Mouse (Mus musculus): Measurements from ENCODE around the gene Adgre5.

Gene Adgre5

DNA sequence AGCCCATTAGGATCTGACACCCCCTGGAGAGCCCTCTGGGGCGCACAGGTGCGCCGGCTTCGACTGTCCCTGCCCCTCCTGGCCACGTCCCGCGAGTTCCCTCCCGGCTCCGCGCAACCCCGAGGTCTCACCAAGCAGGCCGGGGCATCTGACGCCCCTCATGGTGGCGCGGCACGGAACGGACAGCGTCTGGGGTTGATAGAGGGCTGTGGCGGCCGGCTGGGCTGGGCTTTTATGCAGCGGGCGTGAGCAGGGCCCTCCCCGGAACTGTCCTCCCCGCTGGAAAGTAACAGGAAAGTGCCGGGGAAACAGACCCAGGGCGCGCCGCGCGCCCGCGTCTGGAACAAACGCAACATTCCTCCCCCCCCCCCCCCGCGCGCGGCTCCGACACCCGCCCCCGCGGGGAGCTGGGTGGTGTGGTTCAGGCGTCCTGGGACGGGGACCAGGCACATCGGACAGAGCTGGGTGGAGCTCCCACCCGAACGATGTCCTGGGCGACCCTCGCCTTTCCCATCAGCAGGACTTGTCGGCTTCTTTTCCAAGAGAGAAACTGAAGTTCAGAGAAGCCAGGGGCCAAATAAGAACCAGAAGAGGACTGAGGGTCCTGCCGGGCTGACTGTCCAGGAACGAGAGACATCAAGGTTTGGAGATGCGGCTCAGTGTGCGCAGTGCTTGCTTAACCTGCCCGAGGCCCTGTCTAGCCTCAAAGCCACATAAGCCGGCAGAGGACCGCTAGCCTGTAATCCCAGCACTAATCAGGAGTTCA lies at the start of gene Adgre5:
TSS of gene Adgre5 (minus strand) at position 351 of the 766 bp plus-strand sequence.
- DNase-seq (ENCODE audit: low spot score in 2 of 2), result peak; percentile 72 to 87

DNA sequence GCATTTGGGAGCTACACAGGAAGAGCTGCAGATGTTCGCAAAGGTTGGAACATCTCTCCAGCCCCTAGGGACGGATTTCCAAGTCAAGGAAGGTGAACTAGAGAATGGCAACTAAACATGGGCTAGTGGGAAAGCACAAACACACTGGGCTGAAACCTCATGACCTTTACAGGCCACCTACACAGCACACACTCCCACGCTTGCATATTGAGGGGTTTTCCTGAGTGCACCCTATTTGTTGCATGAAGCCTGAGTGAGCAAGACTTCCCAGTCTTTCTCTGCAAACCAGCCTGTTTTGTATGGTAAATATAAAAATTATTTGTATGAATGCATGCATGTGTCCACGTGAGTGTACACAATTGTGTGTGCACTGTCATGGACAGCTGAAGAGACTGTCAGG lies 48.7 kb upstream of the Adgre5 start:
- no peak for DNase-seq (ENCODE audit: low spot score in 2 of 2)

DNA sequence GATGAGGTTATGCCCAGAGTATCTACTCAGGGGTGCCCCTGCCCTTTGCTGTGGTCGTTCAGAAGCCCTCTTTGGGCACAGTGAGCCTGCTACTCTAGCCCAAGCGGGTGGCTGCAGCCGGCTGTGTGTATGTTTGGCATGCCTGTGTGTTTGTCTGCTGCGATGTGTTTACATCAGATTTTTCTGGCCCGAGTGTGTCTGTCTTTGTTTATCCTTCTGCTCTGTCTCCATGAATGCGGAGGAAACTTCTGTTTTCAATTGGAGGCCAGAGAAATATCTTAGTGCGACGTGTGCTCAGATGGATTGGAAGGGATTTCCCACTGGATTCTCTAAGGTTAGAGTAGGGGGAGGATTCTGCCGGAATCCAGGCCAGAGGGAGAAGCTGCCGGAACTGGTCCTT lies 43.9 kb upstream of the Adgre5 start:
- no peak for DNase-seq (ENCODE audit: low spot score in 2 of 2)

DNA sequence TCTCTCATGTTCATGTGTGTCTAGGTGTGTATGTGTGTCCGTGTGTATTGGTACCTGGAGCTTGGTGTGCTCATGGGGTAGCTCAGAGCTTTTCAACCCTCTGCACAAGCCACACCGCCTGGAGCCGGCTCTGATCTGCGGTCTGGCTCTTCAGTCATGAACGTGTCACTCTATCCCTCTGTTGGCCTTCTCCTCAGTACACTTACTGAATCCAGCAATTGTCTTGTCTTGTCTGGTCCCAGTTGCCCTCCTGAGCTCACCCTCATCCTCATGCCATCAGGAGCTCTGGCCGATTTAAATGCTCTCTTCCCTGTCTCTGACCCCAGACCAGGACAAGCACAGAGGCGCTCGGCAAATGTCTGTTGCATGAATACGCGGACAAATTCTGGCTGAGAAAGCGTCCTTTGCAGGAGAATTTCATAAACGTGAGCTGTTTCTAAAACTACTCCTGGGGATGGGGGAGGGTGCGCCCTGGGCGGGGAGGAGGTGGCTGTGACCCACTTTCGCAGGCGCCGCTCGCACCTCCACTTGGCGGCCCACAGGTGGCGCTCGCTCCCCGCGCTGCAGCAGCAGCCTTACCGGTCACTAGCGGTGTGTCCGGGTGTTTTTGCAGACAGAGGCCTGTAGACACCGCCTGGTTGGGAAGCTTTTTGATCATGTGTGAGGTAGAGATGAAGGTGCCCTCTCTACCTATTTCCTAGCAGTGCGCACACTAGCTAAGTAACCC lies 41.9 kb upstream of the Adgre5 start:
- peak; percentile 72 to 90 for DNase-seq (ENCODE audit: low spot score in 2 of 2)

DNA sequence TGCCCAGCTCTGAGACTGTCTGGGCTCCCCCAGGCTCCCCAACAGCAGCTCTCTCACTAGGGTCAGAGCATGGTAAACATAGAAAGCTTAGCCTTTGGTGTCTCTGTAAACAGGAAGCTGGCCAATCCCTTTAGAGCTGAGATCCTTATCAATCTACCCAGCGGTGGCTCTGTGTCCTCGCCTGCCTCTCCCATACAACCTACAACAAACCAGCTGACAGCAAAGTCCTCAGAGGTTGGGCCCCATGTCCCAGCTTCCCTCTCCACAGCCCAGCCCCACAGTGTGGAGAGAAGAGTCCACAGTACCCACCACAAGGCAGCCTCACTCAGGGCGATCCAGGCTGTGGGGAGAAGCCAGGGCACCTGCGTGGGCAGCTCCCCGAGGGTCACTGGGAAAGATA lies 38.5 kb upstream of the Adgre5 start:
- DNase-seq (ENCODE audit: low spot score in 2 of 2), result no peak

DNA sequence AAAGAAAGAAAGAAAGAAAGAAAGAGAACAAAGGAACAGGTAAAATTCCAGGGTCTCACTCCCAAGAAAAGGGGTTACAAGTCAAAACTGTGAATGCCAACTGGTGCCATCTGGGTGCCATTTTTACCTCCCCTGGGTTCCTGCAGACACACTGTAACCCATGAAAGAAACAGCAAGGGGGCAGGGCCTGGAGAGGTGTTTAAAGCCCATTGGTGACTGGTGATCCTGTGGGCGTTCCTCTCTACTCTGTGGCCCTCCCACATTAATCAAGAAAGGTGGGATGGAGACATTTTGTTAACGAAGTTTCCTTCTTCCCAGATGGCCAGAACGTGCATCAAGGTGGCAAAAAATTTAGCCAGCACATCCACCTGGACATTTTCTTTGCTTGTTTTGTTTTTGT lies 36.9 kb upstream of the Adgre5 start:
- no peak for DNase-seq (ENCODE audit: low spot score in 2 of 2)

DNA sequence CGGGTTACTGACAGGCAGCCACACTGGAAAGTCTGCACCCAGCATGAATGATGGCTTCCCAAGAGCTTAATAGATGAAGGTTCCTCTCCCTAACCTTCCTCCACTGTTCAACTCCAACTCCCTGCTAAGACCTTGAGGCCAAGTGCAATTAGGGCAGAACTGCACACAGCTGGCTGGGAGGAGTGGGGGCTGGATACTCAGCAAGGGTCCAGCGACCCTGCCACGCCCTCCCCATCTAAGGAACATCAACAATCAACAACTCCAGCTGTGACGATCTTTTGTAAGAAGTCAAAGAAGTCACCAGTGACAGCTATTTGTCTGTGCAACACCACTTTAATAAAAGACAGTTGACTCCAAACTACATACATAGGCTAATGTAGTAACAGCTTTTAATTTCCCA lies 35.5 kb upstream of the Adgre5 start:
- DNase-seq (ENCODE audit: low spot score in 2 of 2), result no peak

DNA sequence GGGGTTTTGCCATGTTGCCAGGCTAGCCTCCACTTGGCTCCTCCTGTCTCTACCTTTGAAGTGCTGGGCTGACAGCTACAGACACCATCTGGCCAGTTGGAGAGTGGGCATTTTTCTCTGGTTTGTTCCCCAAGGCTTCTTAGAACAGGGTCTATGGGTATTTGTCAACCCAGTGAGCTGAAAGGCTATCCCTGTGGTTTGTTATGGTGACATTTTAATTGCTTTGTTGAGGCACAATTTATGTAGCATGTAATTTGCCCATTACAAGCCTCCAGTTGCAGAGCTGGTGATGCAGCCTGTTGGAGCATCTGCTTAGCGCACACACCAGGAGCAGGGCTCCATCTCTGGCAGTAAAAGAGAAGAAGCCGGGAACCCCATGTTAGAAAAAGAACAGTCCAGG lies 33.1 kb upstream of the Adgre5 start:
- DNase-seq (ENCODE audit: low spot score in 2 of 2), result no peak

DNA sequence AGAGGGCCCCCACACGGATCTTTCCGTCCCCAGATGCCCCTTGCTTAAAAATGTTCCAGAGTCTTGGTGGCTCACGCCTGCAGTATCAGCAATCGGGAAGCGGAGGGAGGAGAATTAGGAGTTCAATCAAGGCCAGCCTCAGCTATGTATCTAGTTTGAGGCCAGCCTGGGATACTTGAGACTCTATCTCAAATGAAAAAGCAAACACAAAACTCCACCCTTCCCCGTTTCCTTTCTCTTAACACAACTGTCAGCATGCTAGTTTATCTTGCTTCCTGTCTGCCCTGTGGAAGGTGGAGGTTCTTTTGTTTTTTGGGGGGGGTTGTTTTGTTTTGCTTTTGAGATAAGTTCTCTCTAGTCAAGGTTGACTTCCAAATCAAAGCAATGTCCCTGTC lies 32.3 kb upstream of the Adgre5 start:
- DNase-seq (ENCODE audit: low spot score in 2 of 2), result no peak

DNA sequence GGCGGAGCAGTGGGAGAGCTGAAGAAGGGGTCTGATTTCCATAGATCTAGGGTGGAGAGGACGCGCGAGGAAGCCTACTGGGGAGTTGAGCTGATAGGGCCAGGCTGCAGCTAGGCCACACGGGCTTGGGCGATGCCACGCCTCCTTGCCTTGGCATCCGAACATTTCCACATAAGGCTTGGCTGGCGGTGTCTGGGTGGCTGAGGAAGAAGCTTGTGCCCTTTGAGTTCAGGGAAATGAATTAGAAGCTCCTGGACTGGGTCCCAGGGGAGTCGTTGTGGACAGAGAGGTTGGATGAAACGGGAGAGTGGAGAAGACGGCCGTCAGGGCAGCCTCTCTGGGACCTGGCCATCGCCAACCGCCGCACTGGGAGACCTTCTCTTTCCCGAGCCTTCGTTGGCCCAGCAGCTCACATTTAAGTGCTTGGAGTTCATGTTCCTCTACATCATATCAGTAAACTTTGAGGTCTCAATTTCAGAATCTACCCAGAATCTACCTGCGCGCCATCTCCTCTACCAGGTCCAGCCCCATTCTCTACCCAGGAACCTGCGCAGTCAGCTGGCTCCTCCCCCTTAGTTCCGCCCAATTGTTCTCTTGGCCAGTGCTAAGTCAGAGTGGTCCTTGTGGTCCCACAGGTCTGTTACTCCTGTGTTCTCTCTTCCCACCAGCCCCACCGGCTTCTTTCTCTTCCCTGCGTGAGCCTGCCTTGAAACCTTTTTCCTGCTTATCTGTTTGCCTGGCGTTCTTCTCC lies 31.8 kb upstream of the Adgre5 start:
- peak; percentile 39 to 70 for DNase-seq (ENCODE audit: low spot score in 2 of 2)

DNA sequence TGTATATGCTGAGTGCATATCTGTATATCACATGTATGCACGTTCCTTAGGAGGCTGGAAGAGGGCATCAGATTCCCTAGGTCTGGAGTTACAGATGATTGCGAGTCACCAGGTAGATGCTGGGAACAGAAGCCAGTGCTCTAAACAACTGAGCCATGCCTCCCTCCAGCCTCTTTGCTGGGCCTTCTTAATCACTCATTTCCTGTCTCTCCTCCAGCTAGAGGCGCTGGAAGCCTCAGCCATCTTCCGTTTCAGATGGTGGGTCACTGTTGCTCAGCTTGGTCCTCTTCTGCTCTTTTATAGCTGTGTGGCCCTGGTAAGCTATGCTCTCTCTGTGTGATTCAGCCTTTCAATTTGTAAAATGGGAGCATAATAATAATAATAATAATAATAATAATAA lies 30.7 kb upstream of the Adgre5 start:
- no peak for DNase-seq (ENCODE audit: low spot score in 2 of 2)

DNA sequence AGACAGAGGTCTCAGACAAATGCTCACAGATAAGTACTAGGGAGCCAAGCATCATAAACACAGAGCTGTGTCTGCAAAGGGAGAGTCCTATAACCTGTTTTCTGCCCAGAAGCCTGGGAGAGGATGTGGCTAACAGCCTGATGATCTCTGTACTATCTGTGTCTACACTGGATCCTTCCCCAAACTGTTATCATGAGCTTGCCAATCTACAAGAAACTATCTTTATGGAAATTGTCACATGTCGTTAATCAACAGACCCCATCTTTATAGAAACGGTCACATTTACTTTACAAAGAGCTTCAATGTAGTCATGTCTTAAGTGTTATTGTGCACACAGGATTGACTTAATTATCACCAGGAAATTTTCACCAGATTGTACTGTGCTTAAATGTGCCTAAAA lies 29.5 kb upstream of the Adgre5 start:
- no peak for DNase-seq (ENCODE audit: low spot score in 2 of 2)

DNA sequence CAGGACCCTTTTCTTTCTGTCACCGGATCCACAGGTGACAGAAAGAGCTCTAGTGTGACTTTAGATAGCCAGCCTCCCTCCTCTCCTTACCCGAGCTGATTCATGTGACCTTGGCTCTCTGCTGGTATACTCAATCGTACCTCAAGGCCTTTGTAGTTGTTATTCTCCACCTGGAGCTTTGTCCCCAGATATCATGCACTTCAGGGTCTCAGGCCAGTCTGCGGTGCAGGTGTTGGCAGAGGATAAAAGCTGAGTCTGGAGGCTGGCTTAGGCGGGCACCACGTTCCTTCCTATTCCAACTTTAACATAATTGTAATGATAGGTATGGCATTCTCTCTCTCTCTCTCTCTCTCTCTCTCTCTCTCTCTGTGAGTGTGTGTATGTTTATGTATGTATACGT lies 28.6 kb upstream of the Adgre5 start:
- DNase-seq (ENCODE audit: low spot score in 2 of 2), result no peak

DNA sequence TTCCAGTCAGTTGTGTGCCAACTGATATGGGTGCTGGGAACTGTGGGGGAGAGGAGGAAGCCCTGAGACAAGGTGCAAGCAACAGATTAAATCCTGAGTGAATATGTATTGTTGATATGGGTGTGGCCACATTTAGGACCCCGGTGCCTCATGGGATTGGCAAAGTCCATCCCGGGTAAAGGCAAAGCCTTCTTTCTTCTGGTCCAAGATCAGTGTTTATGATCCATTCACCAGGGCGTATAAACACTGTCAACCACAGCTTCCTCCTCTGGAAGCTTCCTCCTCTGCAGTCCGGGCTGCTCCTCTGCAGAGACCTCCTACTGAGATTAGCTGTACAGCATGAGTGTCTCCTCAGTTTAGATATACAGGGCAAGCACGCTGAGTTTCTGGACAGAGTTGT lies 27.4 kb upstream of the Adgre5 start:
- DNase-seq (ENCODE audit: low spot score in 2 of 2), result no peak

DNA sequence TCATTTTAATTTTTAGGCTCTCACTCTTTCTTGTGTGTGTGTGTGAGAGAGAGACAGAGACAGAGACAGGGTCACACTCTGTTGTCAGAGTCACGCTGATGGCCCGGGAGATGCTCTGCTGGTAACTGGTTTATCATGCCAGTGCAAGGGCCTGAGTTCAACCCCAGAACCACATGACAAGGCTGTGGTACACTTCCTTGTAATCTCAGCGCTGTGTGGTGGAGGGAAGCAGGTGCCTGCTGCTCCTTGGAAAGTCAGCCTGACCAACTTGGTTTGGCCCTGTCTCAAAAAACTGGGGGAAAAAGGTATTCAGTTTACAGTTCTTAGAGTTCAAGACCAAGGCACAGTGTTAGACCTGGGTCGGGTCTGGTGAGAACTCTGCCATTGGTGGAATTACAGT lies 26.3 kb upstream of the Adgre5 start:
- no peak for DNase-seq (ENCODE audit: low spot score in 2 of 2)

DNA sequence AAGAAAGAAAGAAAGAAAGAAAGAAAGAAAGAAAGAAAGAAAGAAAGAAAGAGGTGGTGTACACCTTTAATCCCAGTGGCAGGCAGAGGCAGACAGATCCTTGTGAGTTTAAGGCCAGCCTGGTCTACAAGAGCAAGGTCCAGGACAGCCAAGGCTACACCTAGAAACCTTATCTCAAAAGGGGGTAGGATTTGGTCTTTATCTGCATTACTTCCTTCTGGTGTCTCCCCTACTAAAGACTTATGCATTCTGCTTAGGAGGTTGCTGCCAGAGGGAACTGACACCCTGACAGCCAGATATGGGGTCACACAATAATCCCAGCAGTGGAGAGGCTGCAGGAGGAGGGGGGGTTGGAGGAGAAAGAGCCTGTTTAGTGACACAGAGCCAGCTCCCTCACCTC lies 24.5 kb upstream of the Adgre5 start:
- no peak for DNase-seq (ENCODE audit: low spot score in 2 of 2)

DNA sequence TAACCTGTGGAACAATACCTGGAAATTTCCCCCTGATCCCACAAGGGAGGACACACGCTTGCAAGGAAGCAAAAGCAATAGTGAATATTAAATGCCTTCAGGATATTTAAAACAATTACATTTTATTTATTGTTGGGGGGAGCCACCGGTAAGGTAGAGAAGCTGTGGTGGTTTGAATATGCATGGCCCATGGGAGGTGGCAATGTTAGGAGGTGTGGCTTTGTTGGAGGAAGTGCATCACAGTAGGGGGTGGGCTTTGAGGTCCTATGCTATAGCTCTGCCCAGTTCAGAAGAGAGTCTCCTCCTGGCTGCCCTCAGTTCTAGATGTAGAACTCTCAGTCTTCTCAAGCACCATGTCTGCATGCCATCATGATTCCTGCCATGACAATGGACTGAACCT lies 23.6 kb upstream of the Adgre5 start:
- DNase-seq (ENCODE audit: low spot score in 2 of 2), result no peak

DNA sequence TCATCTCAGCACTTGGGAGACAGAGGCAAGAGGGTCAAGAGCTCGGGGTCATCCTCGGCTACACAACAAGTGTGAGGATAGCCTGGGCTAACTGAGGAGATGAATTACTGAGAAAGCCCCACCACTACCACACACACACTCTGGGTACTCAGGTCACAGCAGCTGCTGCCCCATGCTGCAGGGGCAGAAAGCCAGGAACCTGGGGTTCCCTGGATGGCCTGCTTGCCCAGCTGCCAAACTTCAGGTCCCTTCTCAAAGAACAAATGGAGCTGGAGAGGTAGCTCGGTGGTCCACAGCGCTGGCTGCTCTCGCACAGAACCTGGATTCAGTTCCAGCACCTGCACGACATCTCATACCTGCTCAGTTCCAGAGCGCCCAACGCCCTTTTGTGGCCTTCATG lies 23.0 kb upstream of the Adgre5 start:
- no peak for DNase-seq (ENCODE audit: low spot score in 2 of 2)

DNA sequence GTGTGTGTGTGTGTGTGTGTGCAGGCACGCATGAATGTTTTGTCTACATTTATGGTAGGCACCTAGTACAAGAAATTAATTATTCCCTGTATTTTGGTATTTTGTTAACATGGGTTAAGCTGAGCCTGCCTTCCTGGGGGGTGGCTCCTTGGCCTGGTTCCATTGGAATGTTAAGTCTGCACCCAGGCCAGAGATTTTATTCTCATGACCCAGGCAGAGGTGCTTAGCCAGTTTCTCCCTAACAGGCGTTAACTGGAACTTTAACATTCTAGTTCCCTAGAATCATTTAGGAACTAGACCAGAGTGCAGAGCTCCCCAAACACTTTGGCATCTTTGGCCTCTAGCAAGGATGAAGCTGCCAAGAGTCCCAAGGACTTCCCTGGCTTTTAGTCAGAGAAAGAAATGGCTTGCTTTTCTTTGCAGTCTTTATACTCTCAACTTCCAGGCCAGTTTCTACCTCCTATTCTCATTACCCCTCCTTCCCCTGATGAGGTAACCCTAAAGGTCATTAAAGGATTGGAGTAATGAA lies 18.2 kb upstream of the Adgre5 start:
- no peak for DNase-seq (ENCODE audit: low spot score in 2 of 2)

DNA sequence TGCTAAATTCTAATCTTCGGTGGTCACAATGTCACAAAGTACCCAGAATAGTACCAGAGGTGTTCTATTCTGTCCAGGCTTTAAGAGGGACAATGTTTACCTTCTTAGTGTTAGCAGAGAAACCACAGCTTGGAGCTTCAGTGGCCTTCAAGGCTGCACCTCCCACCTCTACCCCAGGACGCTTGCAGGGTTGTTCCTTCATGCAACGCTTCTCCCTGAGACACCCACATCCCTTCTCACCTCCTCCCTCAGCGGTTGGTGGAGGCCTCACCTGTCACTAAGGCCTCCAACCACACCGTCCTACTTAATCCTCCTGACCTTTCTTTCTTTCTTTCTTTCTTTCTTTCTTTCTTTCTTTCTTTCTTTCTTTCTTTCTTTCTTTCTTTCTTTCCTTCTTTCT lies 17.2 kb upstream of the Adgre5 start:
- no peak for DNase-seq (ENCODE audit: low spot score in 2 of 2)

DNA sequence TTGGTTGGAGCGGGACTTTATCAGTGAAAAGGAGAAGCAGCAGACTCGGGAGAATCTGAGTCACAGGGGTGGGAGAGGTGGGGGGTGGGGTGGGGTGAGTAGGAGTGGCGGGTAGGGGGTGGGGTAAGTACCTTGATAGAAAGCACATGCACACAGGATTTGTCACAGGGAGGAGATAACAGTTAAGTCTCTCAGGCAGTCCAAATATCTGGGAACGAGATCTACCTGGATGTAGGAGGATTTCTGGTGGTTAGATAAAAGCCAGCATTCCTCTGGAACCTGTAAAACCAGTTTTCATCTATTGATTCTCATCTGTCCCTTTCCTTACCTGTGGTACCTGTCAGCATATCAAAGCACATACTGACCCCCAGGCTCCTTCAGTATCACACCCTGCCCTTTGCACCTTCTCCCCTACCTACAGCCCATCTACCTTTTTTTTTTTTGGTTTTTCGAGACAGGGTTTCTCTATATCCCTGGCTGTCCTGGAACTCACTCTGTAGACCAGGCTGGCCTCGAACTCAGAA lies 16.0 kb upstream of the Adgre5 start:
- DNase-seq (ENCODE audit: low spot score in 2 of 2), result no peak

DNA sequence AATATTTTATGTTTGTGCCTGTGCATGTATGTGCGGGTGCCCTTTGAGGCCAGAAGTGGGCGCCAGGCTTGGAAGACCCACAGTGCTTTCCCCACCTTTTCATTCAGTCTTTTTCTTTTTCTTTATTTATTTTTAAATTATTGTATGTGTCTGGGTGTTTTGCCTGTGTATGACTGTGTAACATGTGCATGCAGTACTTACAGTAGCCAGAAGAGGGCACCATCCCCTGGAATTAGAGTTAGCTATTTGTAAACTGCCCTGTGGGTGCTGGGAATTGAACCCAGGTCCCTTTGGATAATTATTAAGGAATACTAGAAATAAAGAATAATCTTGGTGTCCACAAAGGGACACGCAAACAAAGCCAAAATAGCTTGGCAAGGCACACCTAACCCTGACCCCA lies 15.1 kb upstream of the Adgre5 start:
- no peak for DNase-seq (ENCODE audit: low spot score in 2 of 2)
